Mouse (Mus musculus) CD8-positive naive resting alpha-beta T cell, adult 2 months (primary cell): ENCODE data around the gene Kcne1.

Source experiments
- DNase-seq, 2 experiments: peaks; one replicate each; pipeline ENCODE4 v3.0.0; 2022; ENCODE audit warnings: low read depth in 2 of 2, low spot score in 2 of 2

The Kcne1 gene

DNA sequence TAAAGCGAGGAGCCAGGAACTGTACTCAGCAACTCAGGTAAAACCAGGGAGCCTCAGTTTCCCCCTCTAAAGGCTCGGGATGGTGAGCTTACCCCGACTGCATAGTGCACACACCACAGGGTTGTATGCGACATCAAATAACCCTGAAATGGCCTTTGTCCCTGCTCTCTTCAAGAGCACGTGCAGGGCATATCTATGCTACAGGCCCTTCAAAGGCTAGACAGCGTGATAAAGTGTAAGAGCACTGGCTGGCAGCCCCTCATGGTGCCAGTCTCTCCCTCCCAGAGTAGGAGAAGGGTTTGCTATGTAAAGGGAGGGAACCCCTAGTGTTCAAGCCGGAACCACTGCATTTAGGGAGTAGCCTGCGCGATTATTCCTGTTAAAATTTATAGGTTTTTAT, 2.2 kb downstream of the Kcne1 start:
- no peak for DNase-seq

DNA sequence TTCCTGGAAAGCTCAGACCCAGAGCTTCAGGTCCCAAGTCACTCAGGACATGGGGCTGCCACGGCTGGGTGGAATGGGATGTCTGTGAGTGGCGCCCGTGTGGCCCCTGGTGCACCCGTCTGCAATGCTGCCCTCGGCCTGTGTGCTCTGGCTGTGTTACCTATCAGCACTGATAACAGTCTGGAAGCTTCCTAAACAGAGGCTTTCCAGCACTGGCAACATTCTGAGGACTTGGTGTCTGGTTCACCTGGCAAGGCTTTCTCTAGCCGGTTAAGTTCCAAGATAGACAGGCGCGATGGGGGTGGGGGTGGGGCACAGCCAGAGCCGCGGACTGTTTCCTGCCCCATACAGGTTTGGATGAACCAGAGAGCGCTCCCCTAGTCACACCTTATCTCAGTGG, 3.3 kb downstream of the Kcne1 start:
- DNase-seq: no peak

GRCm38 (mm10) chr16:92355366-92355765, 3.9 kb downstream of the Kcne1 start:
- no peak for DNase-seq

DNA sequence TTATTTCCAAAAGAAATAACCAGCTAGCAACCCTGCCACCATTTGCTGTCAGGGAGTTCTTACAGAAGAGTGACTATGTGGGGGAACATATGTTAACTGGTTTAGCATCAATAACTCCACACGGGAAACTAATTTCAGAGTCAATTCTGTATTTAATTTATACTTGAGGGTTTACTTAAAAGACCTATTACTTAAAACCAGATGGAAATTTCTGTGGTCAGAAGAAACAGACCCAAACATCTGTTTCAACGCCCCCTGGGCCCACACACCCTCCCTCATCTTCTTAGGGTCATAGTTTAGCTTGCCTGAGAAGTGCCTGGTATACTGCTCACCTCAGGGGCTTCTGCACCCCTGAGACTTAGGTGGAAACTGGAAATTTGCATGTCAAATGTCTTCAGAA, 5.4 kb downstream of the Kcne1 start:
- DNase-seq: no peak

DNA sequence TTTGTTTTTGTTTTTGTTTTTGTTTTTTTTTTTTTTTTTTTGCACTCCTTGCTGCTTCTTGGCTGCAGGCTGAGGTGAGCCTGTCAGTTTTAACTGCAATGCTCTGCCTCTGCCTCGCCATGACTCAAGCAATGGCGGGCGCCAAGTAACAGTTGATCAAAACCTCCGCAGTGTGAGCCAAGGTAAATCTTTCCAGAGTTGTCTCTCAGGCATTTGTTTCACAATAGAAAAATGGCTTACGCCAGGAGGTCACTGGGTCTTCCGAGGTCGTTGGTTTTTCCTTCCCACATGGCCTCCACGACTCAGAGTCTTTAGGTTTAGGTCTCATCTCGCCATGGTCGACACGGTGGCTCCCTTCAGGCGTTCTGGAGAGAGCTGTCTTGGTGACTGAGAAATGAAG, 6.0 kb downstream of the Kcne1 start:
- DNase-seq: no peak

DNA sequence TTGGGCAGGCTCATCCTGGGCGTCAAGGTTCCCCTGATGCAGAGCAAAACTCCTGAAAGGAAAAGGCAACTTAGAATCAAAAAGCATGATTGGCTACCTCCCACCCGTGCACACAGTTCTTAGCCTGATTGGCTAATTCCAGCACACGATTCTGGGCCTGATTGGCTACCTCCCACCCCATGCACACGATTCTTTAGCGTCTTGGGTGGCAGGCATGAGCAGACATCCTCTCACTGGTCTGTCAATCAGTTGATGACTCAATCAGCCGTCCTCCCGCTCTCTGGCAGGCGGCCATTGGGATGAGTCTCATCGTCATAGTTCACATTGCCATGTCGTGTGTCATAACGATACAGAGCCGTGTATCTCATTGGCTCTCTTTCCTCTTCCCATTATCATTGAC, 10.3 kb downstream of the Kcne1 start:
- no peak for DNase-seq

DNA sequence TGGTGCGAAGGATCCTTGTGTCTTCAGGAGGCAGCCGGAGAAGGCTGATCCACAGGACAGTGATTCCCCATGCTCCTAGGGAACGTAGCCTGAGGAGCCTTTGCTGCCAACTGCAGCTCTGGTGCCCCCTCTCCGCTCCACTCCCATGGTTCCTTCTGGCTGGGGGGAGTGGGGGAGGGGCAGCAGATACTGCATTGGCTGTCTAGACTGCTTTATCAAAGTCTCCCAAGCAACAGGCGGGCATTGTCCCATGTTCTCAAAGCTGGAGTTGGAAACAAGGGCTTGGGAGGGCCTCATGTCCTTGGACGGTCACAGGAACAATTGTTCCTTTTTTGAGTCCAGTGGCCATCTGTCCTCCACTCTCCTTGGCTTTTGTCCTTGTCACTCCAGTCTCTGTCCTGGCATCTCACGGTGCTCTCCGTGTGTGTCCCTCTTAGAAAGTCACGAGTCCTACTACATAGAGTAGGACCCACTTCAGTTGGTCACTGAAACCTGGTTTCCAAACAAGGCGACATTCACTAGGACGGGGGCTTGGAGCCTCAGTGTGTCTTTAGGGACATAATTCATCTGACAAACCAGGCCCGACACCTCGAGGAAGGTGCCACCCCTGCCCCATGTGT, 12.9 kb downstream of the Kcne1 start:
- no peak for DNase-seq

GRCm38 (mm10) chr16:92345177-92345576, 14.1 kb downstream of the Kcne1 start:
- DNase-seq: no peak

DNA sequence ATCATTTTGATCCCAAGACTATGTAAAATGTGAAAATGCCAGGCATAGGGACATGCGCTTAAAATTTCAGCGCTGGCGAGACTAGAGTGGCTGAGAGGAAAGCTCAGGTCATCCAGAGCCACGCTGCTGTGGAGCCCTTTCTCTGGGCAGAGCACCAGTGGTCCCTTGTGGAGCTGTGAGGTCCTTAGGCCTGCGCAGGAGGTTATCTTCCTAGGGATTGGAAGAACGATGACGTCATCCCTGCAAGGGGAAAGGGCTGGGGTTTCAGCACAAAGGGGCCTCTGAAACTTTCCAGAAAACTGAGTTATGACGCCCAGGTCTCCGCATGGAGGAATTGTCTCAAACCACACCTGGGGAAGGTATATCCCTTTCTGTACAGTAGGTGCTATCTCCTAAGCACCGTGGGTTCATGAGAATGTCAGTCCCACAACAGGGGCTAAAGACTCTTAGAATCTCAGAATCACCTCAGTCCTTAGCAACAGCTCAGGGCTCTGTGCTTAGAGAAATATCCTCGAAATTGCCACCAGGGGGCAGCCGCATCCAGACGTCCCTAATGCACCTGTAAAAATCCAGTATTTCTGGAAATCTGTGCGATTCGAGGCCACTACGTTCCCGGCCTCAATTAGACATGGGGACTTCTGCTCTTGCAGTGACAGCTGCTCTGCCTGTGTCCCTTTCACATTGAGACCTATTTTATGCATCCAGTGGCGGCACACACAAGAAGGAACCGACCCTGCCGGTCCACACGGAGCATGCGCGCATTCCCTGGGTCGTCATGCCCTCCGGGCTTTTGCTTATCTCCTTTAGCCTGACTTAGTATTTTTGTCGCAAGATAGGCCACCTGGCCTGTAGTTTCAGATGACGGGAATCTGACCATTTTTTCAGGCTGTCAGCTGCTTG, 18.4 kb downstream of the Kcne1 start:
- peak; percentile 9 to 30 for DNase-seq

DNA sequence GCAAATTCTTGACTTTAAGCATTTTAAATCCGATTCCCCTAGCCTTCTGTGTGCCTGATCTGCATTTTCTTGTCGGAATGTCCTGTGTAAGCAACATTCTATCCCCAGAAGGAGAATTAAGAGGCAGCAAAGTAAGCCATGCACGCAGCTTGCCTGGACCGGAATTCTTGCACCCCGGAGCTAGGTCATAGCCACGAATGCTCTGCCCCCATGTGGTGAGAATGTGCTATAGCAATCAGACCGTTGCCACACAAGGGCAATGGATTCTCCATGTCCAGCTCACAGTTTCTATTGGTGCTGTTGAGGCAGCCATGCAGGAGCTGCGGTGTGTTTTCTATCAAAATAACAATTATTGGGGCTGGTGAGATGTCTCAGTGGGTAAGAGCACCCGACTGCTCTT, 23.0 kb downstream of the Kcne1 start:
- DNase-seq: peak; percentile 14 to 44

GRCm38 (mm10) chr16:92334600-92334999, 24.7 kb downstream of the Kcne1 start:
- DNase-seq: no peak

DNA sequence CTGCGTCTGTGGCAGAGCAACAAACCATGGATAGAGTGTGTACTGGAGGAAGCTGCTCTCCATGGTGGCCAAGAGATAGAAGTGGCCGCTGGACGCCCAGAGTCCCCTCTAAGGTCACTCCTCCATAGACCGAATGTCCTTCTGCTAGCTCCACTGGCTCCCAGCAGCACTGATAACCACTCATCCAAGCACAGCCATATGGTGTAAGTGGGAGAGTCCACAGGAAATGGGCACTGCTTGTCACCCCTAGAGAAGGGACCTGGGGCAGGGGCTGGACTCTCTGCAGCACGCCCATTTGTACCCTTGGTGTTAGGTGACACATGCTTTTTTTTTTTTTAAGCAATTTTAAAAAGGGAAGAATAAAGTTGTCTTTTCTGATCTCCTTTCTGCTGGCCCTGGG, 28.3 kb downstream of the Kcne1 start:
- no peak for DNase-seq

- DNase-seq: no peak
Observed at GRCm38 (mm10) chr16:92327911-92328310, 31.4 kb downstream of the Kcne1 start.

GRCm38 (mm10) chr16:92325062-92325406, 34.2 kb downstream of the Kcne1 start:
- no peak for DNase-seq

DNA sequence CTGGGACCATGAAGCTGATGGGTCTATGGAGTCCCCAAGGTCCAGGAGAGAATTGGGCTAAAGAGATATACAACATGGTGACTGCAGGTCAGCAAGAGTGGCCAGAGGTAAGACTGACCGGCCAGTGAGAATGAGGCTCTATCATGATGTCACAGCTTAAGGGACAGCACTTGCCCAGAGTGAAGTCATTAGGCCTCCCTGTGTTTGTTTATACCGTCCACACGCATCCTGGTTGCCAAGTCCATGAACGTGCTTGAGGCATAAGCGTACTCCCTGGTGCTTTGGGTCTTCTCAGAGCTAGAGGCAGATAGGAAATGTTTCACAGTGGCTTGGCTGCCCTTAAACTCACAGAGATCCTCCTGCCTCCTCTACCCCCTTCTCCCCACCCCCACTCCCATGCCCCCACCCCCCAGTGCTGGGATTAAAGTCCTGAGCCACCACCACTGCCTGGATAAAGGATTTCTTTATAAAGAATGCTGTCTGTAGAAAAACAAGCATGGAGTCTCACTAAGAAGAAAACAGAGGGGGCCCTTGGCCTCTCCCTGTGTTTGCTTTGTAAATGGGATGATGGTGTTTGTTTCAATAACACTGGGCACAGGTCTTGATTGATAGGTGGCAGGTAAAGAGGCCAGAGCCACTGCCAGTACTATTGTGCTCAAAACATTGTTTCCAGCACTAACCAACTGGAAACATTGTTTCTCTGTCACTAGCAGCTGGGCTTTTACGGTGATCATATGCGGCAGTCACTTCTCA, 34.8 kb downstream of the Kcne1 start:
- no peak for DNase-seq

DNA sequence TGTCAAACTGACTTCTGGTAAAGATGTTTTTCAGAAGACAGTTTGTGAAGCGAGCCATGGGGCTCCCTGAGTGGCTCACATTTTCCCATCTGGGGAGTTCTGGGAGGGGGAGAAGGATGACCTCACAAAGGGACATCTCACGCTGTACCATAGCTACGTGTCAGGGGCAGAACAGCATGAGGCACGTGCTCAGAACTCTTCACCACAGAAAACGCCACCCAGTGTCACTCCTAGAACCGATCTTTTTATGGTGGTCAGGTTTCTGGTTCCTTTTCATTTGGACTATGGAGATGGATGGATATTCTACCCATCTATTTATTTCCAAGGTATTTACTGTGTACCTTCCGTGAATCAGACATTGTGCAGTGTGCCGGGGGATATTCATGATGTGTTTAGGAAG, 37.9 kb downstream of the Kcne1 start, which contains the start of gene Fam243:
Gene Fam243, minus strand, starts transcription at position 101 of the 400 bp plus-strand sequence.
- DNase-seq: no peak

DNA sequence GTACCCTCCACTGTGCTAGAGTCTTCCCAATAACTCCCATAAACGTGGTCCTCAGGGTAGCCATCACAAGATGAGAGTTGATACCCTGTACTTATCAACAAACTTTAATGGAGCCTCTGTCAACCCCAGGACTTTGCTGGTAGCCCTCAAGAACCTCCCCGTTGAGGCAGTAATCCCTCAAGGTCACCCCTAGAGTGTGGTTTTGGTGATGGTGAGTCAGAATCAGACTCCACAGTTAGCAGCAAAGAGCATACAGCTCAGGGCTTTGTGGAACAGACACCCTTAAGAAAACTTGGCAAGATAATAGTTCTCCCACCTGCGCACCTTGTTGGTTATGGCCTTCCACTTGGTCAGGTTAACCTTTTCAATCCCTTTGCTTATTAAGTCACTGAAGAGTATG, 38.9 kb downstream of the Kcne1 start:
- DNase-seq: no peak

DNA sequence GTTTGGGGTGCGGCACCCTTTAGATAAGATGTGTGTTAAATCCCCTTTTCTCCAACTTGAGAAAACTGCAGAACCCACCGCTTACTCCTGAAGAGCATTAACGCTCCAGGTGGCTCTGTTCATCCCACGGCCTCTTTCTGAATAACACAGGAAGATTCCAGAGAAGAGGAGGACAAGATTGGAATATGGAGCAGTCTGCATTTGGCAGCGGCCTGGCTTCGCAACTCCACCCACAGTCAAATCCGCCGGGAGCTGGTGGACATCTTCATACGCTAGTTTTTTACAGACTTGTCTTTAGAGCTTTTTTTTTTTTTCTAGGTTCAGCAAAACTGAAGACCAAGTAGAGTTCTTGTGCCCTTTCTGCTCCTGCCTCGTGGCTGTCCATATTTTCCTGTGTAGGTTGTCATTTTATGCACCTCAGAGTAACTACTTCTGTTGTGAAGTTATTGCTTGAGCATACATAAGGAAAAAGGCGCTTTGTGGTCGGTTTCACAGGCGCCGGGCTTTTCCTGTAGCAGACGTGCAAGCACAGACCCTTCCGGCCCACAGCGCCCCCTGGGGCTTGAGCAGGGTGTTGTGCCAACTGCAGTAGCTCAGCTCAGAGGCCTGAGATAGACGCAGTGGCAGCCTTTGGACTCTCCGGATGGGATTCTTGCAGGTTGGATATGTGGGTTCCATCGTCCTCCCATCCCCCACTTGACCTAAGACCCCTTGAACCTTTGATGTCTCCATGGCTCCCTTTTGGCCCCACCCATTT, 39.7 kb downstream of the Kcne1 start:
- DNase-seq: peak; percentile 54 to 69

DNA sequence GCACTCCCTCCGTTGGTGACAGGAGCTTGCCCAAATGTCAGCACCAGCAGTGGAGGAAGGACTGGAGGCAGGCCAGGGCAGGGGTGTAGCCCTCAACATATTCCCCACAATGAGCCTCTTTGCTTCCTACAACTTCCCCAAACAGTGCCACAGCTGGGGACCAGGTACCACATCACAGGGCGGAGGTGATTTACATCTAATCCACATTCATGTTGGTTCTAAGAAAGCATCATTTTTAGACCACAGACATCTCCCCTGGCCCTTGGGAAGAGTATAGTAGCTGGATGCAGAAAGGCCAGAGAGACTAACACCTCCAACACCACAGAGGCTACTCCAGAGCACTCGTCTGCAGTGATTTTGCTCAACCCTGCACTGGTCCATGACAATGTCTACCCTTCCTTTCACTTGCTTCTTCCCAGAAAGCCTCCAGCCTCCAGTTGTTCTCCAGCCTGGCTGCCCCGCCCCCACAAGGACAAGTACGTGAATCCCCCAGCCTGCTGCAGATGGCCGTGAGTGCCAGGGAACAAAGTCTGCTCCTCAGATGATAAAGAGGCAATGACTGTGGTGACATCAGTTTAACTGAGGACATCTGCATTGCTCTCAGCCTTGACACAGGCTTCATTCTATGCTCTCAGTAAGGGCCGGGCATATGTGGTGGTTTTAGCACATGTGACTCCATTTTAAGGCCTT, 43.1 kb downstream of the Kcne1 start:
- no peak for DNase-seq

- DNase-seq: peak; percentile 13 to 30
Observed at GRCm38 (mm10) chr16:92313953-92314741, 45.1 kb downstream of the Kcne1 start.
